Mouse (Mus musculus): ENCODE measurements around the gene Atp6v1b1. TPM values are rescaled to one million over a fixed set of nuclear protein-coding genes. Genes with fewer than 3 reads are reported as not detected.

Gene Atp6v1b1
- polyA plus RNA-seq, 1 experiment from 2014 or later = not detected

DNA sequence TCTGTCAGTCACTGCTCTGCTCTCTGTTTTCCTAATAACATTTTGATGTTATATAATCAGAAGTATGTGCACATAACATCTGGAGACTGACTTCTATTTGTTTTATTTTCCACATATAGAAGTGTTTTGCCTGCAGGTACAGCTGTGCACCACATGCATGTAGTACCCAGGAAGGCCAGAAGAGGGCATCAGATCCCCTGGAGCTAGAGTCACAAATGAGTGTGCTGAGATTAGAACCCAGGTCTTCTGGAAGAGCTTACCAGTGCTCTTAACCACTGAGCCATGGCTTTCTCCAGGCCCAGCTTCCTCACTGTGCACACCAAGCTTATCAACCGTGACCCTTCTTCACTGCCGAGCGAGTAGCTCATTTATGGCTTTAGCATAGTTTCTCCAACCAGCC is 14.3 kb upstream of the Atp6v1b1 start:
- H3K4me3 ChIP-seq = no peak overlapping the region
- no peak overlapping the region for H3K27ac ChIP-seq
- WGBS = 93% methylated on average over 3 of the region's 3 CpGs
- DNase-seq (ENCODE audit: low spot score) = peak; percentile 42
- H3K27me3 ChIP-seq (ENCODE audit: low read depth, poor library complexity, severe bottlenecking) = peaks cover 38% of the 10 kb centered on the region; the same call in 1 of the 2 replicates
- H3K4me1 ChIP-seq = no peaks in the 10 kb centered on the region
- H3K36me3 ChIP-seq = no peaks in the 10 kb centered on the region
- no peaks in the 10 kb centered on the region for H3K9me3 ChIP-seq (replicated peaks)

DNA sequence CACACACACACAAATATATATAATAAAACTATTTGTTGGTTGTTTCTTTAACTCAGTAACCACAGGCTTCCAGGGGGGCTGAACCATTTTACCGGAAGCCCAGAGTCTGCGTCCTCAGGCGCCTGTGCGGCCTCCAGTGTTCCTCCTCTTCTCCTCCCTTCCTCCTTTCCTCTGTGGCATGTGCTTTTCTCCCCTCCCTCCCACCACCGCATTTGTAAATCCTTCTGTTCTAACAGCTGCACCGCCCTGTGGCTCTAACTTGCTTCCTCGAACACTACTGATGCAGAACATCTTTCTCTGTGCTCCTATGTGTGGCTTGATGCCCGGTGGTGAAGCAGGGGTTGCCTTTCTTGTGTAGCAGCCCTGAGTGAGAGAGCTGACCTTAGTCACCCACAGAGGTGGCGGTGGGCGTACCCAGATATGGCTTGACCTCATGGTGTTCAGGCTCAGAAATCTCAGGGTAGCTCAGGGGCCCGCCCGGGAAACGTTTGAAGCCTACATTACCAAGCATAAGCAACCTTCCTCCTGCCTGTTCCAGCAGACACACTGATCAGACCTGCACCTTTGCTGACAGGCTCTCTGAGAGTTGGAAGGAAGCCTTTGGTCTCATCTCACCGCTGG is 13.3 kb upstream of the Atp6v1b1 start:
- Histone ChIP-seq H3K27me3 (ENCODE audit: low read depth, poor library complexity, severe bottlenecking) (peaks cover 32% of the 10 kb centered on the region; the same call in 1 of the 2 replicates), H3K4me1 (no peaks in the 10 kb centered on the region), H3K4me3 (no peak overlapping the region), H3K36me3 (0 out of 2 replicates have a peak, but pooled peaks cover 4% of the 10 kb centered on the region), H3K9me3 (replicated peaks) (0 out of 2 replicates have a peak, but pooled peaks cover 2% of the 10 kb centered on the region), H3K27ac (no peak overlapping the region)
- no peak for DNase-seq (ENCODE audit: low spot score)
- 71% methylated on average over 14 of the region's 14 CpGs for WGBS

DNA sequence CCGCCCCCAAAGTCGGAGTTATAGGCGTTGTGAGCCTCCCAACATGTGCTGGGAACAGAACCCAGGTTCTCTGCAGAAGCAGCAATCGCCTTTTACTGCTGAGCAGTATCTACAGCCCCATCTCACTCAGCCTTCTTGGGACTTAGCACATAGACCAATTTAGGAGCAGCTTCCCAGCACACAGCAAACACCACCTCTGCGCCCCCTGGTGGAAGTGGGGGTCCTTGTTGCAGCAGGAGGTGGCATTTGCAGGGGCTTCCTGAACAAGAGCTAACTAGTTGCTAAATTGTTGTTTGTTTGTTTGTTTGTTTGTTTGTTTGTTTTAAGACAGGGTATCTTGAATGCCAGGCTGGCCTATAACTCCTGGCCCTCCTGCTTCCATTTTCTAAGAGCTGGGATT is 11.7 kb upstream of the Atp6v1b1 start:
- DNase-seq (ENCODE audit: low spot score) = peak; percentile 87
- Histone ChIP-seq H3K27ac (no peak overlapping the region), H3K4me1 (no peaks in the 10 kb centered on the region), H3K9me3 (replicated peaks) (0 out of 2 replicates have a peak, but pooled peaks cover 2% of the 10 kb centered on the region), H3K27me3 (ENCODE audit: low read depth, poor library complexity, severe bottlenecking) (peaks cover 27% of the 10 kb centered on the region; the same call in 1 of the 2 replicates), H3K4me3 (no peak overlapping the region), H3K36me3 (0 out of 2 replicates have a peak, but pooled peaks cover 4% of the 10 kb centered on the region)
- WGBS = 25% methylated on average over 5 of the region's 5 CpGs

DNA sequence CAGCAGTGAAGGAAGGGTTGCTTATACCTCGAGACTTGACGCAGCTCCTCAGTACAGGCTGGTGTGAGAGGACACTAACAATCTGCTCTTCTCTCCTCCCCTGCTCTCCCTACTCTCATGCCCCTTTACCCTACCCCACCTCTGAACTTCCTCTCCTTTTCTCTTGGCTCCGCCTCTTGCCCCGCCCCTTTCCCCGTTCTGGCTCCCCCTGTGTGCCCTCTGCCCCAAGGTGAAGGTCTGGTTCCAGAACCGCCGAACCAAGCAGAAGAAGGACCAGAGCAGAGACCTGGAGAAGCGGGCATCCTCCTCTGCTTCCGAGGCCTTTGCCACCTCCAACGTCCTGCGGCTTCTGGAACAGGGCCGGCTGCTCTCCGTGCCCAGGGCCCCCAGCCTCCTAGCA is 5.5 kb upstream of the Atp6v1b1 start:
- Histone ChIP-seq H3K4me3 (0 out of 2 replicates have a peak overlapping the region, but pooled peaks have one; percentile 12), H3K36me3 (0 out of 2 replicates have a peak, but pooled peaks cover 4% of the 10 kb centered on the region), H3K9me3 (replicated peaks) (0 out of 2 replicates have a peak, but pooled peaks cover 2% of the 10 kb centered on the region), H3K27me3 (ENCODE audit: low read depth, poor library complexity, severe bottlenecking) (peaks cover 25% of the 10 kb centered on the region), H3K27ac (0 out of 2 replicates have a peak overlapping the region, but pooled peaks have one; percentile 6), H3K4me1 (peaks cover 8% of the 10 kb centered on the region)
- 31% methylated on average over 13 of the region's 13 CpGs for WGBS
- no peak for DNase-seq (ENCODE audit: low spot score)

DNA sequence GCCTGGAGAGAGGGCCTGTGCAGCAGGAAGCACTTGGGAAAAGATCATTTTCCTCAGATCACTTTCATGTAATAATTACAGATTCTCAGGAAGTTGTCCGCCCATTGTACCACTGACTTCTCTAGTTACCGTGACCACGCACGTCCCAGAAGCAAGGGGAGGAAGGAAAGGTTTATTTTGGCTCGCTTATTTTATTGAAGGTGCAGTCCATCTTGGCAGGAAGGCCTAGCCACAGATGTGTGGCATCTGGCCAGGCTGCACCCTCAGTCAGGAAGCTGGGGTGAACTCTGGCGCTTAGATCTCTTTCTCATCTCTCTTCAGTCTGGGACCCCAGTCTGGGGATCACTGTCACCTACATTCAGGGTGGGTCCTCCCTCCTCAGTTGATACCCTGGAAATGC is 4.2 kb upstream of the Atp6v1b1 start:
- DNase-seq (ENCODE audit: low spot score) = no peak
- H3K4me3 ChIP-seq = no peak overlapping the region
- H3K36me3 ChIP-seq = 0 out of 2 replicates have a peak, but pooled peaks cover 4% of the 10 kb centered on the region
- H3K27ac ChIP-seq = no peak overlapping the region
- H3K9me3 ChIP-seq (replicated peaks) = 0 out of 2 replicates have a peak, but pooled peaks cover 2% of the 10 kb centered on the region
- WGBS = 86% methylated on average over 6 of the region's 6 CpGs
- H3K4me1 ChIP-seq = peaks cover 8% of the 10 kb centered on the region
- peaks cover 35% of the 10 kb centered on the region for H3K27me3 ChIP-seq (ENCODE audit: low read depth, poor library complexity, severe bottlenecking)

DNA sequence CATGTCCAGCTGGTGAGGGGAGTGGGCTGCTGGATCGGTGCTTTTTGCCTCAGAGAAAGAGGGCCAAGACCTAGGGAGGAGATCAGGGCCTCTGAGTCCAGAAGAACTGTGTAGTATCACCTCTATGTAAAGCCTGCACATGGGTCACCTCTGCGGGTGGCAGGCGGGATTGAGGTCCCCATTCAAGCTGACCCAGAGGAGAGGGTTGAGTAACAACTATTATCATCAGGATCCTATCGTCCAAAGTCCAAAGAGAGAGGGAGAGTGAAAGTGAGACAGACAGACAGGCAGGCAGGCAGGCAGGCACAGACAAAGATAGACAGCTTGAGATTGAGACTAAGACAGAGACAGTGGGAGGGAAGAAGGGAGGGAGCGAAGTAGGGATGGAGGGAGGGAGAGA is 422 bp downstream of the Atp6v1b1 start:
- peaks cover 64% of the 10 kb centered on the region for H3K27me3 ChIP-seq (ENCODE audit: low read depth, poor library complexity, severe bottlenecking)

DNA sequence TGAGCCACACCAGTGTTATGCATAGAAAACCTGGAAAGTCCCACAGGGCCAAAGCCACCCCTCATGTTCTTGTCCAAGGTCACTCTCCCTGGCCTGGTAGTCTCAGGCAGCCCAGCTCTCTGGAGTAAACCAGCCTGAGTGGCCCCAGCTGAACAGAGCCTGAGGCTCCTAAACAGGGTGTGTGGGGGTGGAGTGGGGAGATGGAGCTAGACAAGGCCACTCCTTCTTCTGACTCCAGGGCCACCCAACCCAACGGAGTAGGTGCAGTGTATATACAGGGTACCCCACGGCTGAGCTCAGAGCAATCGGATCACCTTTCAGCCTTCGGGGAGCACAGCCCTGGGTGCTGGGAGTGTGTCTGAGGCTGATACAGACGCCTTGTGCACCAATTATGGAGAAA is 1.3 kb downstream of the Atp6v1b1 start:
- H3K4me1 ChIP-seq = peaks cover 26% of the 10 kb centered on the region
- 72% methylated on average over 5 of the region's 5 CpGs for WGBS
- H3K4me3 ChIP-seq = no peak overlapping the region
- DNase-seq (ENCODE audit: low spot score) = no peak
- H3K27ac ChIP-seq = no peak overlapping the region
- no peaks in the 10 kb centered on the region for H3K36me3 ChIP-seq
- H3K27me3 ChIP-seq (ENCODE audit: low read depth, poor library complexity, severe bottlenecking) = peaks cover 68% of the 10 kb centered on the region
- no peaks in the 10 kb centered on the region for H3K9me3 ChIP-seq (replicated peaks)

More for the DNA sequence above, 422 bp downstream of the Atp6v1b1 start:
- H3K4me3 ChIP-seq = no peak overlapping the region
- H3K4me1 ChIP-seq = peaks cover 18% of the 10 kb centered on the region
- H3K9me3 ChIP-seq (replicated peaks) = no peaks in the 10 kb centered on the region
- H3K36me3 ChIP-seq = no peaks in the 10 kb centered on the region
- H3K27ac ChIP-seq = no peak overlapping the region
- 62% methylated on average over 5 of the region's 5 CpGs for WGBS
- DNase-seq (ENCODE audit: low spot score) = no peak

DNA sequence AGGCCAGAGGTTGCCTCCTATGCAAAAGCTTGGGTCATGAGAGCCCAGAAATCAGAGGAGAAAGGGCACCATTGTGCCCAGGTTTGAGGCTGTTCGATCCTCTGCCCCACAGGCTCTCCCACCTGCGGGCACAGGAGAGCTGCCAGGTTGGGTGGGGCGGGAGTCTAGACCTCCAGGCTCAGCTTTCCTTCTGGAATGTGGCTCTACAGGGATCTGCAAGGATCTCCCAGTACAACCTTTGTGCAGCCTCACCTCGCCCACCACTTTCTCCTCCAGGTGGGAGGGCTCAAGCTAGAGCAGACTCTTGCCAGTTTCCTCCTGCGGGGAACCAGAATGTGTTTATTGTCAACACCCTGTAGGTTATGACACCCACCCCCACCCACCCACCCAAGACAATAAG is 1.8 kb downstream of the Atp6v1b1 start:
- no peak overlapping the region for H3K27ac ChIP-seq
- no peaks in the 10 kb centered on the region for H3K9me3 ChIP-seq (replicated peaks)
- H3K4me1 ChIP-seq = peaks cover 30% of the 10 kb centered on the region
- H3K4me3 ChIP-seq = no peak overlapping the region
- whole genome bisulfite sequencing = 62% methylated on average over 5 of the region's 5 CpGs
- H3K27me3 ChIP-seq (ENCODE audit: low read depth, poor library complexity, severe bottlenecking) = peaks cover 68% of the 10 kb centered on the region
- DNase-seq (ENCODE audit: low spot score) = no peak
- no peaks in the 10 kb centered on the region for H3K36me3 ChIP-seq

DNA sequence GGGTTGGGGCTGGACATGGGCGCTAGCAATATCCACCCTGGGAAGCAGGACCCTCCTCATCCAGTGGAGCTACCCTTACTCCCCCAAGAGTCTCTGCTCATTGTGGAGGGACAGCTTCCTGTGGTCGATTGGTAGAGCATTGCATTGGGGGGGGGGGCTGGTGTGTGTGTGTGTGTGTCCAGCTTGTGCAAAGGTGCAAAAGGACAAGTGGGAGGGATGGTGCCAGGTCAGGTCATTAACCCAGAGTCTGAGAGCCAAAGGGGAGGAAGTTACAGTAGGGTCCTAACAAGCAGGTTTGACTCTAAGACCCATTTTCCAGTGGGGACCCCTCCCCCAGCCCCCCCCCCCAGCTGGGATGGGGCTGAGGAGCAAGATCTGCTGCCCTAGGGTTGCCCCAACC is 2.7 kb downstream of the Atp6v1b1 start:
- Histone ChIP-seq H3K4me3 (no peak overlapping the region), H3K27ac (no peak overlapping the region; the same call in 1 of the 2 replicates), H3K9me3 (replicated peaks) (no peaks in the 10 kb centered on the region), H3K27me3 (ENCODE audit: low read depth, poor library complexity, severe bottlenecking) (peaks cover 68% of the 10 kb centered on the region), H3K36me3 (no peaks in the 10 kb centered on the region), H3K4me1 (peaks cover 40% of the 10 kb centered on the region)
- no peak for DNase-seq (ENCODE audit: low spot score)
- WGBS = 68% methylated on average over 2 of the region's 2 CpGs

DNA sequence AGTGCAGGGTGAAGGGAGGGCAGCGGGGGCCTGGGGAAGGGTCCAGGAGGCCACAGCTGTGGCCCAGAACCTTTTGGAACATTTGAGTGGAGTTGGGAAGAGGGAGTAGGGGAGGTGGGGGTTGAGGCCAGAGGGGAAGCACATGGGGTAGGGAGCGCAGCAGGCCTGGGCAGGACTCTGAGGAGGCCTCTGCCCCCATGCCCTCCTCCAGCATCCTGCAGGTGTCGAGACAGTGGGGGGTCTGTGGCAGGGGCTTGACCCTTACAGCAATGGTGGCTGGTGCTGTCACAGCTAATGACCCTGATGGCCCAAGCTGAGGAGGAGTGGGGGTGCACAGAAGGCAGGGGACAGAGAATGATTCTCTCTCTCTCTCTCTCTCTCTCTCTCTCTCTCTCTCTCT is 6.5 kb downstream of the Atp6v1b1 start:
- 39% methylated on average over 3 of the region's 3 CpGs for WGBS
- H3K27ac ChIP-seq = peak overlapping the region; percentile 39; the same call in 1 of the 2 replicates
- no peaks in the 10 kb centered on the region for H3K36me3 ChIP-seq
- H3K27me3 ChIP-seq (ENCODE audit: low read depth, poor library complexity, severe bottlenecking) = peaks cover 74% of the 10 kb centered on the region
- H3K4me3 ChIP-seq = no peak overlapping the region
- peaks cover 51% of the 10 kb centered on the region for H3K4me1 ChIP-seq
- H3K9me3 ChIP-seq (replicated peaks) = no peaks in the 10 kb centered on the region
- no peak for DNase-seq (ENCODE audit: low spot score)

DNA sequence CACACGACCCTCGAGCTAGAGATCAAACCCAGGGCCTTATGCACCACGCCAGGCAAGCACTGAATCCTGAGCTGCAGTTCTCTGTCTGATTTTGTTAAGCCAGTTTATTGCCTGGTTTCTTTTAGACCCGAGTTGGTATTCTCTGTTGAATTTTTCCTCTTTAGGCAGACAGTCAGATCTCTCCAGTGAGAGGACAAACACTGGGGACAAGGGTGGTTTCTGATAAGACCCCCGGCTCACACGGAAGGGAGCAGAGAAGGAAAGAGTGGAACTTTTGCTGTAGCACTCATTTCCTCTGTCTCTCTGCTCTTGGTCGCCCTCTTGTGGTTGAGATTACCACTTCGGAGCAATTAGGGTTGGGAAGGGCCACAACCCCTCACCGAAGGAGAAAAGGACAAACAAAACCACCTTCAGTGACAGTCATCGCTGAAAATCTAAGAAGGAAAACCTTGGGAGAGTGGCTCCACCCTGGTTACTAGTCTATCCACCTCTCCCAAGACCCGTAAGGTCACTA is 7.4 kb downstream of the Atp6v1b1 start:
- H3K4me1 ChIP-seq = peaks cover 45% of the 10 kb centered on the region
- no peak overlapping the region for H3K4me3 ChIP-seq
- H3K27me3 ChIP-seq (ENCODE audit: low read depth, poor library complexity, severe bottlenecking) = peaks cover 75% of the 10 kb centered on the region
- WGBS = 13% methylated on average over 11 of the region's 11 CpGs
- H3K36me3 ChIP-seq = no peaks in the 10 kb centered on the region
- H3K9me3 ChIP-seq (replicated peaks) = no peaks in the 10 kb centered on the region
- H3K27ac ChIP-seq = peak overlapping the region; percentile 20; the same call in 1 of the 2 replicates
- peak; percentile 85 for DNase-seq (ENCODE audit: low spot score)

DNA sequence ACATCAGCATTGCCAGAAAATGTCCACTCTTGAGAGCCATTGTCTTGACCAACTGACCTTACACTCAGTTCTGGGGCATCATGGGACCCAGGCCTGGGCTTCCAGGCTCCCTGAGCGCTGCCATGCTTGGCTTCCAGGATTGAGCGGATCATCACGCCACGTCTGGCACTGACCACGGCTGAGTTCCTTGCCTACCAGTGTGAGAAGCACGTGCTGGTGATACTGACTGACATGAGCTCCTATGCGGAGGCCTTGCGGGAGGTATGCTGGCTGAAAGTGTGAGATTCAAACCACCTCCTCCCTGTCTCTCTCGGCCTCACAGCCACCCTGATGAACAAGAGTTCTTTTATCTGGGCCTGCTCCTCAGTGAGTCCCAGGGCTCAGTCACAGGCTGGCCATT is 13.3 kb downstream of the Atp6v1b1 start:
- no peak for DNase-seq (ENCODE audit: low spot score)
- H3K4me1 ChIP-seq = peaks cover 20% of the 10 kb centered on the region
- no peaks in the 10 kb centered on the region for H3K36me3 ChIP-seq
- H3K27ac ChIP-seq = no peak overlapping the region
- no peaks in the 10 kb centered on the region for H3K9me3 ChIP-seq (replicated peaks)
- H3K4me3 ChIP-seq = no peak overlapping the region
- WGBS = 63% methylated on average over 9 of the region's 9 CpGs
- peaks cover 99% of the 10 kb centered on the region for H3K27me3 ChIP-seq (ENCODE audit: low read depth, poor library complexity, severe bottlenecking)

DNA sequence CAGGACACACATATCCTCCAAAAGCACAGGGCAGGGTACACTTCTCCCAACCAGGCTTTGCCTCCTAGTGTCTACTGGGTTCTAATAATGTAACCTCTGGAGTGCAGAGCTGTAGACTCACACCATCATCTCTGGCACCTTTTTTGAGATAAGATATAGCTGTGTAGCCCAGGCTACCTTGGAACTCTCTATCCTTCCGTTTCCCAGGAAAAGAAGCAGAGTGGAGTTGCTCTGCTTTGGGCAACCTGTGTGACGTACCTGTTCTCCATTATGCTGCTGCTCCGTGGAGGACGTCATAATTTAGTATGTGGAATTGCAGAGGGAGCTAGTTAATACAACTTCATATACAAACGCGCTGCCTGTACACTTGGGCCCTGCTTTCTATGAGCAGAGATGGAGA is 19.6 kb downstream of the Atp6v1b1 start, which contains the start of gene Ankrd53:
TSS of gene Ankrd53 (plus strand) at position 301 of the 400 bp plus-strand sequence.
- peak within 1 kb of the TSS; percentile 54 for H3K27ac ChIP-seq
- DNase-seq (ENCODE audit: low spot score) = no peak
- peaks cover 83% of the 10 kb centered on the region for H3K27me3 ChIP-seq (ENCODE audit: low read depth, poor library complexity, severe bottlenecking)
- H3K4me1 ChIP-seq = peaks cover 23% of the 10 kb centered on the region
- H3K4me3 ChIP-seq = peak within 1 kb of the TSS; percentile 48
- 20% methylated on average over 6 of the region's 6 CpGs for WGBS
- H3K9me3 ChIP-seq (replicated peaks) = no peaks in the 10 kb centered on the region
- H3K36me3 ChIP-seq = no peaks in the 10 kb centered on the region
